Mouse (Mus musculus) spleen, adult 12 weeks (tissue): ENCODE data around the gene Rasgef1a.

ENCODE experiments used
- DNase-seq: peaks from one replicate; pipeline ENCODE4 v3.0.0; 2022; ENCODE audit warnings: low spot score

Gene Rasgef1a

GRCm38 (mm10) chr6:118010756-118011615 lies at the start of gene Rasgef1a:
TSS of gene Rasgef1a (plus strand) at chr6:118011438.
- no peak for DNase-seq

GRCm38 (mm10) chr6:117963201-117963600 lies 48.0 kb upstream of the Rasgef1a start:
- no peak for DNase-seq

GRCm38 (mm10) chr6:117966729-117967128 lies 44.5 kb upstream of the Rasgef1a start:
- DNase-seq: no peak

- no peak for DNase-seq
Observed at GRCm38 (mm10) chr6:117987173-117987572, 24.1 kb upstream of the Rasgef1a start.

GRCm38 (mm10) chr6:117989209-117989608 lies 22.0 kb upstream of the Rasgef1a start:
- DNase-seq: no peak

- DNase-seq: no peak
Observed at GRCm38 (mm10) chr6:117990649-117991048, 20.6 kb upstream of the Rasgef1a start.

GRCm38 (mm10) chr6:117991297-117991696 lies 19.9 kb upstream of the Rasgef1a start:
- no peak for DNase-seq

GRCm38 (mm10) chr6:117991928-117992327 lies 19.3 kb upstream of the Rasgef1a start:
- DNase-seq: no peak

GRCm38 (mm10) chr6:117995168-117995567 lies 16.1 kb upstream of the Rasgef1a start:
- no peak for DNase-seq

GRCm38 (mm10) chr6:118001272-118001671 lies 10.0 kb upstream of the Rasgef1a start:
- DNase-seq: no peak

- no peak for DNase-seq
Observed at GRCm38 (mm10) chr6:118007302-118007701, 3.9 kb upstream of the Rasgef1a start.

- no peak for DNase-seq
Observed at GRCm38 (mm10) chr6:118007843-118008539, 3.2 kb upstream of the Rasgef1a start.

- no peak for DNase-seq
Observed at GRCm38 (mm10) chr6:118010256-118010655, 982 bp upstream of the Rasgef1a start.

- DNase-seq: no peak
Observed at GRCm38 (mm10) chr6:118011616-118012316, 528 bp downstream of the Rasgef1a start.

- DNase-seq: no peak
Observed at GRCm38 (mm10) chr6:118012317-118012700, 1.1 kb downstream of the Rasgef1a start.

GRCm38 (mm10) chr6:118012987-118013866 lies 2.0 kb downstream of the Rasgef1a start:
- no peak for DNase-seq

GRCm38 (mm10) chr6:118014881-118015280 lies 3.6 kb downstream of the Rasgef1a start:
- no peak for DNase-seq

- no peak for DNase-seq
Observed at GRCm38 (mm10) chr6:118015971-118016370, 4.7 kb downstream of the Rasgef1a start.

GRCm38 (mm10) chr6:118018666-118019065 lies 7.4 kb downstream of the Rasgef1a start:
- DNase-seq: no peak

GRCm38 (mm10) chr6:118019569-118019968 lies 8.3 kb downstream of the Rasgef1a start:
- DNase-seq: no peak

GRCm38 (mm10) chr6:118022898-118023635 lies 11.8 kb downstream of the Rasgef1a start:
- DNase-seq: no peak
